Mouse (Mus musculus) T-helper 1 cell (primary cell): ENCODE data around the gene Gm13277.
"Not testable (repeated sequence)": the region's sequence is repeated elsewhere in the genome, so short reads cannot be mapped to it uniquely, and the experiment has no call there.

Source experiments
- in situ Hi-C: fragments of 300-600 bp; cut with MboI, MseI; formaldehyde crosslinking; loops from one replicate; pipeline ENCODE4 v1.15.1; 2025; ENCODE audit warnings: high pct_unique_total_duplicates

Gm13277 gene

GRCm38 (mm10) chr4:88782335-88782734 lies 6.1 kb upstream of the Gm13277 start:
- in situ Hi-C loops = loop anchor here (25.0 kb wide), 1 partner anchor 770 kb away; no protein-coding TSS in a partner anchor

GRCm38 (mm10) chr4:88785409-88785808 lies 3.0 kb upstream of the Gm13277 start, which contains the start of gene Gm13276:
Gene Gm13276 (plus strand): TSS chr4:88785709.
- in situ Hi-C loops = loop anchor here (5.0 to 25.0 kb wide), 2 partner anchors 33 to 773 kb away; partner anchors contain the start of gene Gm13271

GRCm38 (mm10) chr4:88791250-88791649 lies 2.8 kb downstream of the Gm13277 start, which contains the start of gene Gm13278:
Gene Gm13278 (plus strand): TSS chr4:88791550.
- in situ Hi-C loops = loop anchor here (25.0 kb wide), 1 partner anchor 779 kb away; no protein-coding TSS in a partner anchor

GRCm38 (mm10) chr4:88793936-88794675 lies 5.7 kb downstream of the Gm13277 start, which contains the start of gene Gm13275:
Gene Gm13275 (plus strand): TSS chr4:88794487.
- in situ Hi-C loops = loop anchor here (25.0 kb wide), 1 partner anchor 782 kb away; no protein-coding TSS in a partner anchor

DNA sequence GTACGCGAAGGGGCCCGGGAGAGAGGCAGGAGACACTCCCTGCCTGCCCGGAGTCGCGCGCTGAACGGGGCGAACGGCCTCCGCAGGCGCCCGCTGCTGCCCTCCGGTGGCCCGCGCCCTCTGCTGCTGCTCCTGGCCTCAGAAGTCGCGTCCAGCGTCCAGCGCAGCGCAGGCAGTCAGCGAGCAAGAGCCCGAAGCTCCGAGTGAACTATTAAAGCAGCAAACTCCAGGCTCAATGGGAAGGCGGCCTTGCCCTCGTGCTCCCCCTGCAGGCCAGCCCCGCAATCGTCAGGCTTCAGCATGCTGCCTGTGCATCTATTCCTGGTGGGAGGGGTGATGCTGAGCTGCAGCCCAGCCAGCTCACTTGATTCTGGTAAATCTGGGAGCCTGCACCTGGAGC lies 8.7 kb downstream of the Gm13277 start, which contains the start of gene Gm13279:
TSS of gene Gm13279 (plus strand) at position 301 of the 400 bp plus-strand sequence.
- in situ Hi-C loops = loop anchor here (25.0 kb wide), 1 partner anchor 785 kb away; no protein-coding TSS in a partner anchor

GRCm38 (mm10) chr4:88799365-88799764 lies 10.9 kb downstream of the Gm13277 start, which contains the start of gene Gm13285:
Gene Gm13285 (plus strand): TSS chr4:88799665.
- in situ Hi-C loops = loop anchor here (25.0 kb wide), 1 partner anchor 787 kb away; no protein-coding TSS in a partner anchor

DNA sequence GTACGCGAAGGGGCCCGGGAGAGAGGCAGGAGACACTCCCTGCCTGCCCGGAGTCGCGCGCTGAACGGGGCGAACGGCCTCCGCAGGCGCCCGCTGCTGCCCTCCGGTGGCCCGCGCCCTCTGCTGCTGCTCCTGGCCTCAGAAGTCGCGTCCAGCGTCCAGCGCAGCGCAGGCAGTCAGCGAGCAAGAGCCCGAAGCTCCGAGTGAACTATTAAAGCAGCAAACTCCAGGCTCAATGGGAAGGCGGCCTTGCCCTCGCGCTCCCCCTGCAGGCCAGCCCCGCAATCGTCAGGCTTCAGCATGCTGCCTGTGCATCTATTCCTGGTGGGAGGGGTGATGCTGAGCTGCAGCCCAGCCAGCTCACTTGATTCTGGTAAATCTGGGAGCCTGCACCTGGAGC lies 14.5 kb downstream of the Gm13277 start, which contains the start of gene Gm13287:
TSS of gene Gm13287 (plus strand) at position 301 of the 400 bp plus-strand sequence.
- in situ Hi-C loops = not testable (repeated sequence)

DNA sequence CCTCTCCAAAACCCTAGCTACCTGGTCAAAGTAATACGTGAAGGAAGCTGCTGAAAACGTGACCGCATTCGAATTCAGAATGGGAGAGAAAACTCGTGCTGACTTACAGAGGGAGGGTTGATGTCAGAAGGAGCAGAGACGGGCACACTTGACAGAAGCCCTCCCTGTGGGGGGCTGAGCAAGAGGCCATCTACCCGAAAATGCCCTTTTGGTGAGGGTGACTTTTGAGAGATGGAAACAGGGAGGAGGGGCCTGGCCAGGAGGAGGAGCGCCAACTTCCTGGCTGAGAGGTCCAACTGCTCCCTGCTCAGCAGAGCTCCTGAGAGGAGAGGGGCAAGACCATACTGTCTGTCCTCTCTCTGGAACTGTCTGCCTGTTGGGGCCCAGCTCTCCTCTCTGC lies 16.8 kb downstream of the Gm13277 start, which contains the start of gene Gm13288:
TSS of gene Gm13288 (plus strand) at position 301 of the 400 bp plus-strand sequence.
- in situ Hi-C loops = loop anchor here (5.0 kb wide), 1 partner anchor 33 kb away; the partner anchor contains the start of gene Gm13290

- in situ Hi-C loops = loop anchor here (5.0 kb wide), 1 partner anchor 33 kb away; the partner anchor contains the start of gene Gm13290
Observed at GRCm38 (mm10) chr4:88805761-88806160, 17.3 kb downstream of the Gm13277 start.

DNA sequence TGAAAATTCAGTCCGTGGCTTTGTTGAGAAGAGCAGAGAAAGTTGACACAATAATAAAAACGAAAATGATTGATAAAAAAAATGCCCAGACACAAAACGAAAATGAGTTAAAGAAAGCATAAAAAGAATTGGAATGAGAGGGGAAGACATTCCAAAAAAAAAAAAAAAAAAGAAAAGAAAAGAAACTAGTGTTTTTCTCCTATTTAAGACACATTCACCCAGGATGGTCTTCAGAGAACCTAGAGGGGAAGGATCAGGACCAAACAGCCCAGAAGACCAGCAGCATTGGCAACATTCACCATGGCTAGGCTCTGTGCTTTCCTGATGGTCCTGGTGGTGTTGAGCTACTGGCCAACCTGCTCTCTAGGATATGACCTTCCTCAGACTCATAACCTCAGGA lies 27.5 kb downstream of the Gm13277 start, which contains the start of gene Ifna7:
TSS of gene Ifna7 (plus strand) at position 301 of the 400 bp plus-strand sequence.
- in situ Hi-C loops = no loop called here

- in situ Hi-C loops = no loop called here
Observed at GRCm38 (mm10) chr4:88819659-88820058, 31.2 kb downstream of the Gm13277 start, which contains the start of gene Ifna11. Gene Ifna11 (plus strand): TSS chr4:88819959.

DNA sequence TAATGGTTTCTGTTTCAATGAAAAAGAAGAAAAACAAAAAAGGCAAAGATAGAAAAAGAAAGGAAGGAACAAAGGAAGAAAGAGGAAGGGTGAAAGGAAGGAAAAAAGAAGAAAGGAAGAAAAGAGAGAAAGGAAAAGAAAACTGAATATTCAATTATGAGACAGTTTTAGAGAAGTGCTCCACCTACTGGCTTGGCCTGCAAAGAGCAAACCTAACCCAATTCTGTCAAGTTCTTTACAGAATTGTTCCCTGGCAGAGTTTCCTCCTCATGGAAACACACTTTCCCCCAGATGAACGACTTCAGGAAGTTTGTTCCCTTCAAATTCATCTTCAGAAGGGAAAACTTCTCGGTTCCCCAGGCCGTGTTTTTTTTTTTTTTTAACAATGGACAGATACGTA lies 34.6 kb downstream of the Gm13277 start:
- in situ Hi-C loops = no loop called here

GRCm38 (mm10) chr4:88827116-88827515 lies 38.7 kb downstream of the Gm13277 start, which contains the start of gene Ifna6:
Gene Ifna6 (plus strand): TSS chr4:88827416.
- in situ Hi-C loops = not testable (repeated sequence)

DNA sequence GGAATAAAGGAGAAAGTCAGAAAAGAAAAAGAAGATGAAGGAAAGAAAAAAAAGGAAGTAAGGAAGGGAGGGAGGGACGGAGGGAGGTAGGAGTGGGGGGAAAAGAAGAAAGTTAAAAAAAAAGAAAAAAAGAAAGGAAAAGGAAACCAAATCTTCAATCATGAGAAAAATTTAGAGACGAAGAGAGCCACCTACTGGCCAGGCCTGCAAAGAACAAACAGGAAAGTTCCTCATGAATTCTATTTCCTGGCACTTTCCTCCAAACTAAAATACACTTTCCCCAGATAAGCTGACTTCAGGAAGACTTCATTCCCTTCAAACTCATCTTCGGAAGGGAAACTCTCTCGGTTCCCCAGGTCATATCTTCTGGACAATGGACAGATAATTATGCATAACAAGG lies 42.1 kb downstream of the Gm13277 start:
- in situ Hi-C loops = no loop called here

GRCm38 (mm10) chr4:88835225-88835624 lies 46.8 kb downstream of the Gm13277 start, which contains the start of gene Ifna5:
Gene Ifna5 (plus strand): TSS chr4:88835525.
- in situ Hi-C loops = not testable (repeated sequence)
